Mouse (Mus musculus) neural tube, embryonic 12.5 days (tissue): ENCODE results near the gene Gm29427. TPM values are rescaled to one million over a fixed set of nuclear protein-coding genes. Genes with fewer than 3 reads are reported as not detected.
"Not testable (repeated sequence)": the region's sequence is repeated elsewhere in the genome, so short reads cannot be mapped to it uniquely, and the experiment has no call there.

ENCODE experiments used
- ATAC-seq: fragments of 200-750 bp; cut with Nextera tagmentation; 2 replicates; pipeline ENCODE4 v1.8.0; 2017; ENCODE audit warnings: low read depth, mild to moderate bottlenecking, moderate TSS enrichment, moderate library complexity; ENCODE audit not compliant: low FRiP score
- H3K27ac ChIP-seq: fragments of 300-500 bp; sonication (generic); 2 replicates; pipeline ENCODE4 v1.5.1; 2016
- H3K27me3 ChIP-seq: fragments of 300-500 bp; sonication (generic); replicated peaks from 2 replicates; pipeline ENCODE4 v1.6.1; 2016; ENCODE audit warnings: mild to moderate bottlenecking
- H3K36me3 ChIP-seq: fragments of 300-500 bp; sonication (generic); 2 replicates; pipeline ENCODE4 v1.6.1; 2016; ENCODE audit warnings: mild to moderate bottlenecking
- H3K4me1 ChIP-seq: fragments of 300-500 bp; sonication (generic); 2 replicates; pipeline ENCODE4 v1.6.1; 2016
- H3K4me2 ChIP-seq: fragments of 300-500 bp; sonication (generic); replicated peaks from 2 replicates; pipeline ENCODE4 v1.6.1; 2016; ENCODE audit warnings: mild to moderate bottlenecking
- H3K4me3 ChIP-seq: fragments of 300-500 bp; sonication (generic); 2 replicates; pipeline ENCODE4 v1.5.1; 2016
- H3K9ac ChIP-seq: fragments of 300-500 bp; sonication (generic); 2 replicates; pipeline ENCODE4 v1.6.1; 2016; ENCODE audit warnings: mild to moderate bottlenecking
- H3K9me3 ChIP-seq: fragments of 300-500 bp; sonication (generic); 2 replicates; pipeline ENCODE4 v1.6.1; 2016; ENCODE audit warnings: mild to moderate bottlenecking
- WGBS: fragments of 180-500 bp; shearing (Covaris S2); methylation state at CpG from one replicate; pipeline ENCODE4 v1.1.7; 2016; 5-methylcytosine and 5-hydroxymethylcytosine counted together
- polyA plus RNA-seq: library from polyadenylated mRNA; unstranded; fragments of >200 nt; fragmentation: Nextera tagmentation; extraction: Ambion mirVana; gene quantifications from 2 replicates; pipeline ENCODE4 v1.2.1, GENCODE M21; 2016

The Gm29427 gene
- polyA plus RNA-seq, 1 experiment from 2014 or later = not detected

DNA sequence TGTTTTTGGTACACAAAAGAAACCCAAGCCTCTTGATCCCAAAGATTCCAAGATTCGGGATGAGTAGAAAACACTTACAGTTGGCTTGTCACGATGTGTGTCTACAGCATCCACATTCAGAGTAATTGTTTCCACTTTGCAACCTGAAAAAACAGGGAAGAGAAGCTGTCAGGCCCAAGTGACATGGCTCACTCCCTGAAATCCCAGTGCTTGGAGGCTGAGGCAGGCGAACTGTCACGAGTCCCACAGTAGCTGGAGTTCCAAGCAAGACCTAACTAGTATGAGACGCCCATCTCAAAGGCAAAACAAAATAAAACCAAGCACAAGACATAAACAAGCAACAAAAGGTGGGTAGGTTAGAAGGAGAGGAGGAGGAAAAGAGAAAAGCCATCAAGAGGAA lies 17.0 kb downstream of the Gm29427 start:
- ATAC-seq = no peak
- H3K4me1 ChIP-seq = no peaks in the 10 kb centered on the region
- no peak overlapping the region for H3K9ac ChIP-seq
- no peak overlapping the region for H3K4me3 ChIP-seq
- H3K27me3 ChIP-seq = no peaks in the 10 kb centered on the region
- peaks cover 57% of the 10 kb centered on the region for H3K36me3 ChIP-seq
- H3K27ac ChIP-seq = no peak overlapping the region
- no peak overlapping the region for H3K4me2 ChIP-seq
- H3K9me3 ChIP-seq = no peaks in the 10 kb centered on the region
- WGBS = 91% methylated on average over 5 of the region's 5 CpGs

DNA sequence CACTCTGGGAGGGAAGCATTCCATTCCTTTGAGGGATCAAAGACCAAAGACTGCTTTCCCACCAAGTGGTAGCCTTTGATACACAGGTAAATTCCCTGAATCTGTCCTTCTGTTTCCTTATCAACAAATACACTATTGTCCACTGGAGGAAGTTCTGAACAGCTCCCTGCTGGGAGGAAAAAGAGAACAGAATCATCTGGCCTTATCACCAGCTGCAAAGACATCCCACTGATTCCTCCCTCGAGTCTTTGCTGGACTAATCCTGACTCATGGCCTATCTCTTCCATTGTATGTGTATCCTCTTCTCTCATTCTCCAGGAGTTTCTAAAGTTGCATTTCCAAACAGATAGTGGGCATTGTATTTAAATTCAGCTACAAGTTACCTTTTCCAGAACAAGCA lies 31.7 kb downstream of the Gm29427 start:
- Histone ChIP-seq H3K4me2 (no peak overlapping the region), H3K27me3 (no peaks in the 10 kb centered on the region), H3K27ac (no peak overlapping the region), H3K4me1 (no peaks in the 10 kb centered on the region), H3K4me3 (no peak overlapping the region), H3K36me3 (no peaks in the 10 kb centered on the region), H3K9me3 (no peaks in the 10 kb centered on the region), H3K9ac (no peak overlapping the region)
- 71% methylated on average over 1 of the region's 1 CpGs for WGBS
- ATAC-seq = no peak

DNA sequence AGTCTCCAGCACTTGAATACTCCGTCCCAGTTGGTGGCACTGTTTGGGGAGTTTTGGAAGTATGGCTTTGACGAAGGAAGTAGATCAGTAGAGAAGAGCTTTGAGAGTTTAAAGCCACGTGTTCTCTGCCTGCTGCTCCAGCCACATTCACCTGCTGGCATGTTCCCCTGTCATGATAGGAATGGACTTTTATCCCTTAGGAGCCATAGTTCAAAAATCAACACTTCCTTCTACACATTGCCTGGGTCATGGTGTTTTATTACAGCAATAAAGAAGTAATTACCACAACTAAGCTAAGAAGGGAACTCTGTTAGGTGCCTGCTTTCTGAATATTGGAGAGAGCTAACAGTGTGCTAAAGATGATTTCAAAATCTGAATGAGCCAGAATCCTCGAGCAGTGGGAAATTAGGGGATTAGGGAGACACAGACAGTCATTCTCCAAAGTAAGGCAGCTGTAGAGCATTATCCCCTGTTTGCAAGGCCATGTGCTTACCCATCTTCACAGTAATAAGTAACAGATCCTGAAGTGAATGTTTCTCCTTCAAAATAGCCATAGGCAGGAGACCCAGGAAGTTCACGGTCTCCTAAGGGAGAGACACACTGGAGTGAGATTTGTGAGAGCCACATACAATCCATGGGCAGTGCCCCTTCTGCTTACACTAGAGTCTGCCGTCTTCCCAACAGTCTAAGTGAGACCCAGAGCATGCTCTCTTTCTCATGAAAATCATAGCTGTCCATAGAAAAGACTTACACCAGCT lies 33.8 kb downstream of the Gm29427 start:
- Histone ChIP-seq H3K4me3 (no peak overlapping the region), H3K9me3 (no peaks in the 10 kb centered on the region), H3K36me3 (no peaks in the 10 kb centered on the region), H3K4me2 (no peak overlapping the region), H3K9ac (no peak overlapping the region), H3K27me3 (no peaks in the 10 kb centered on the region), H3K27ac (no peak overlapping the region), H3K4me1 (no peaks in the 10 kb centered on the region)
- WGBS = 60% methylated on average over 6 of the region's 6 CpGs
- ATAC-seq = no peak

DNA sequence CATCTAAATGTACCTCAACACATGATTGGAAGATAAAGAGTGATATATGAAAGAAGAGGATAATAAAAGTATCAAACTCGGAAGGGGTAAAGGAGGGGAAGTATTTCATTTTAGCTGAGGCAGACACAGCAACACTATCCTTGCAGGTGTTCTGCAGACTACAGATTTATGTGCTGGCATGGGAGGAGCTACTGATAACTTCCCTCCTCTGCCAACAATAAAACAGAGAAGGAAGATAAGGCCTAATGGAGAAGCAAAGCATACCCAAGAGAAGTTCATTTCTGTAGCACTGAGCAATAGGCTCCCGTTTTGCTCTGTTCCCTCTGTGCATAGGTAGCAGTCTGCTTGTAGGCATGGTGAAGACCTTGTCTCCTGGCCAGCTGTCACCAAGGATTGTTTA lies 34.5 kb downstream of the Gm29427 start:
- whole genome bisulfite sequencing = 89% methylated on average over 2 of the region's 2 CpGs
- H3K27me3 ChIP-seq = no peaks in the 10 kb centered on the region
- H3K4me2 ChIP-seq = no peak overlapping the region
- H3K4me3 ChIP-seq = no peak overlapping the region
- no peak for ATAC-seq
- no peak overlapping the region for H3K9ac ChIP-seq
- H3K9me3 ChIP-seq = no peaks in the 10 kb centered on the region
- no peaks in the 10 kb centered on the region for H3K36me3 ChIP-seq
- no peaks in the 10 kb centered on the region for H3K4me1 ChIP-seq
- no peak overlapping the region for H3K27ac ChIP-seq

DNA sequence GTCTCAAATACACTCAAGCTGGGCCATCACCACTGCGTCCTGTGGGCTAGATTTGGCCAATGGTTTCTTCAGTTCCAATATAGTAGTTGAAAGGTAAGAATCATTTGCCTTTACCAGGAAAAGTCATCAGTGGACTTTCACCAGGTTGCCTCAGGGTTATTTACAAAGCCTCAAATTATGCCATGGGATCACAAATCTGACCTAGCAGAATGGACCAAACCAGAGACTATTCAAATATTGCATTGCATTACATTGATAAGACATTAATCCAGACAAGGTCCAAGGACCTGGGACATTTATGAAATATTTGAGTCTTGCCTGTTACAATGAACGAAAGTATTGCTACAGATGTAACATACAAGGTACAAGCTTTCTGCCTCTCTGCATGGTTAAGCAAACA lies 37.0 kb downstream of the Gm29427 start:
- Histone ChIP-seq H3K9ac (no peak overlapping the region), H3K36me3 (no peaks in the 10 kb centered on the region), H3K27me3 (no peaks in the 10 kb centered on the region), H3K4me2 (no peak overlapping the region), H3K4me3 (no peak overlapping the region), H3K9me3 (no peaks in the 10 kb centered on the region), H3K27ac (no peak overlapping the region), H3K4me1 (no peaks in the 10 kb centered on the region)
- no peak for ATAC-seq
- WGBS = 82% methylated on average over 2 of the region's 2 CpGs

DNA sequence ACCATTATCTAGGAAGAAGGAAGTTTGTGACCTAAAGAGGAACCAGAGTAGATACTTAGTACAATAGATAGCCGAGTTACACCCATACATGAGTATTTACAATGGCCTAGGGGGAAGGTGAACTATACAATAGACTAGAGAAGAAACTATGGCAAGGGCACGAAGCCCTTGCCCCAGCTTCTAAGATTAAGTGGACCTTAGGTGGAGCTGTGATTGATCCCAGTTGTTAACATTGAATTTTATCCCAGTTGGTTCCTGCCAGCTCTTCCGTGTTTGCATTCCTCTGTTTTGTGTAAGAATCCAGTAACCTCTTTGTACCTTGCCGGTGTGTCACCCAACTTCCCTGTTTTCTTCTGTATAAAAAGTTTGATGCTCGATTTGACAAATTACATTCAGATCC lies 52.0 kb downstream of the Gm29427 start:
- 90% methylated on average over 5 of the region's 5 CpGs for WGBS

DNA sequence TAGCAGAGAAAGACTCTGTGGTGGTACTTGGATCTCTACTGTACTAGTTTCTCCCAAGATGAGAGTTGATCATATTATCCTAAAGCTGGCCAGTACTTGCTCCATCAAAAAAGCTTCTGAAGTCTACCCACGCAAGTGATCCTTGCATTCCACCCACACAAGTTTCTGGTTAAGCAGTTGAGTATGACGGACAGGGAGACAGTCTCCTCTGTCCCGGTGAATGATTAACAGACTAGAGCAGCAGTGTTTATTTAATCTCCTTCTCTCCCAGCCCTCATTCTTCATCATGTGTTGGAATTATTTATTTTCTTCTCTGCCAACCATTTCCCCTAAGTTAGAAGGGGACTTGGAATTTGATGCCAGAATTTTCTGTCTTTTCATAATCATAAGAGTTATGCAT lies 54.1 kb downstream of the Gm29427 start, which contains the start of gene C4bp:
Gene C4bp (minus strand): TSS at position 179 of the 400 bp plus-strand sequence.
- H3K4me3 ChIP-seq = no peak within 1 kb of the TSS
- H3K4me2 ChIP-seq = no peak within 1 kb of the TSS
- no peaks in the 10 kb centered on the region for H3K4me1 ChIP-seq
- WGBS = 87% methylated on average over 3 of the region's 3 CpGs
- ATAC-seq = no peak
- no peak within 1 kb of the TSS for H3K9ac ChIP-seq
- H3K27ac ChIP-seq = no peak within 1 kb of the TSS
- H3K36me3 ChIP-seq = no peaks in the 10 kb centered on the region
- no peaks in the 10 kb centered on the region for H3K9me3 ChIP-seq
- no peaks in the 10 kb centered on the region for H3K27me3 ChIP-seq

More for the DNA sequence above, 52.0 kb downstream of the Gm29427 start:
- not testable (repeated sequence) for H3K9ac ChIP-seq, H3K9me3 ChIP-seq, ATAC-seq, H3K27ac ChIP-seq, H3K27me3 ChIP-seq, H3K4me1 ChIP-seq, H3K4me3 ChIP-seq, H3K36me3 ChIP-seq, H3K4me2 ChIP-seq

DNA sequence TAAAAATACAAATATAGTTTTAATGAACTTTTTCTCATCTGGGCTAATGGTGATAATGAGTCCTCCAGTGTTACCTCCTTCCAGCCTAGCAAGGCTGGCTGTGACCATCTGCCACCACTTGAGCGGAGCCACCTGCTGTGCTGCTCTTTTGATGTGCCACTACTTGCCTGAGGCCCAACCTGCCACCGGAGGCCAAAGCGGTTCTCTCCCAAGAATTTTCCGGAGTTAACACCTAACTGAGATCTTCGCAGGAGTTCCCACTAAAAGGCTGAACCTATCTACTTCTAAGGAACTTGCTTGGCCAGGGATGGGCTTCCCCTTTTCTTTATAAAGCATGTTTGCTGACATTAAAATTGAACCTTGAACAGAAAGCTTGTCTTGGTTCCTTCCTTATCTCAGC lies 56.0 kb downstream of the Gm29427 start:
- H3K9me3 ChIP-seq, H3K36me3 ChIP-seq, H3K4me1 ChIP-seq, H3K4me3 ChIP-seq, H3K27ac ChIP-seq, ATAC-seq, H3K9ac ChIP-seq, H3K27me3 ChIP-seq, H3K4me2 ChIP-seq: not testable (repeated sequence)
- WGBS = 32% methylated on average over 5 of the region's 5 CpGs

DNA sequence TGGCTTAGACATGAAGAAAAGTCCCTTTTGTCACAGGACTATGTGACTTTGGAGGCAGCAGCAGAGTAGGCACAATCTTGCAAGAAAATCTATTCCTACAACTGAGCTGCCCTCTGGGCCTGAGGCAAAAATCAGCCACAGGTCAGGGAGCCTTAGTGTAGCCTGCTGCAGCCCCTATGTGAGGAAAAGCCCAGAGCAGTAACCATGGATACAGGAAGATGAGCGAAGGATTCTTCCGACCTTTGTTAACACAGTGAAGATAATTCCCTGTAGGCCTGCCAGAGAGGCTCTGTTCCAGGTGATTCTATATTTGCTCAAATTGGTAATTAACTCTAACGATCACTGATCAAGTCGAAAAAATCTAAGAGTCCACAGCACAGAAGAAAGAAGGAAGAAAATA lies 71.5 kb downstream of the Gm29427 start:
- H3K4me1 ChIP-seq = no peaks in the 10 kb centered on the region
- H3K9me3 ChIP-seq = no peaks in the 10 kb centered on the region
- H3K4me3 ChIP-seq = no peak overlapping the region
- no peak overlapping the region for H3K9ac ChIP-seq
- ATAC-seq = no peak
- WGBS = 74% methylated on average over 4 of the region's 4 CpGs
- no peak overlapping the region for H3K4me2 ChIP-seq
- no peak overlapping the region for H3K27ac ChIP-seq
- H3K27me3 ChIP-seq = no peaks in the 10 kb centered on the region
- H3K36me3 ChIP-seq = no peaks in the 10 kb centered on the region

DNA sequence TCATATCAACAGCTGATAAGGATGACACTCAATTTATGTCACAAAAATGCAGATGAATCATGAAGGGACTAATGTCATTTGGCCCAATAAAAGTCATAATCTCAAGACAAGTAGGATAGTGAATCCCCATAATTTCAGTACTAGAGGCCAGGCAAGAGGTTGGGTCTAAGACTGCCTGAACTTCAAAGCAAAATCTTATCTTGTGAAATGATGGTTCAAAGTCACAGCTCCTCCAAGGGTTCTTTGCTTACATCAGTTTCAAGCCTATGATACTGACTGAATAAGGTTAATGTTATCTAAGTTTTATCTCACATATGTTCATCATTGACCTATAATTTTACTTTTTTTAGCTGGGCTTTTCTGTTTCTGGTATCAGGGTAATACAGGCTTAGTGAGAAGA lies 74.6 kb downstream of the Gm29427 start:
- no peaks in the 10 kb centered on the region for H3K9me3 ChIP-seq
- no peak for ATAC-seq
- no peaks in the 10 kb centered on the region for H3K36me3 ChIP-seq
- no peak overlapping the region for H3K4me3 ChIP-seq
- no peaks in the 10 kb centered on the region for H3K4me1 ChIP-seq
- H3K27me3 ChIP-seq = no peaks in the 10 kb centered on the region
- no peak overlapping the region for H3K4me2 ChIP-seq
- H3K27ac ChIP-seq = no peak overlapping the region
- no peak overlapping the region for H3K9ac ChIP-seq

DNA sequence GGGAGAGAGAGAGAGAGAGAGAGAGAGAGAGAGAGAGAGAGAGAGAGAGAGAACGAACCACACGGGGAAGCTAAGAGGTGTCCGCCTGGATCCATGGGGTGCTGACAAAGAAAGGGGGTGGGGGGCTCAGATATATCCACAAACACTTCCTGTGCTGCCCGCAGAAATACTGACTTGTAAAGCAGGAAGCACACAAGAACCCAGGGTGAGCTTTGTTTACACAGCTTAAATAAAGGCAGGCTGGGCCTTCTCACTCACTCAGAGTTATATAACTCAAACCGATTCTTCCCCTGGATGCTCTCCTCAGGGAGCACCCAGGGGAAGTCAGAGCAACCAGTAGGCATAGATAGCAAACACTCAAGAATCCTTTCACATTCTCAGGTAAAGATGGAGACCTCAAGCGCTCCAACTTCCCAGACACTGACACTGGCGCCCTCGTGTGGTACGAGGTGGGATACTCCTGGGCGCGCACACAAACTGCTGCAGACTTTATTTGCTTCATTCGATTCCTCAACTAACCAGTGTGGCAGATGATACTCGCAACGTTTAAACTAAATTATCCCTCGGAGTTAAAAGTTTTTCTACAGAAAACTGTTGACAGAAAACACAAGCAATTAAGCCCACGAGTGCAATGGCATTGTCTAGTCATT lies 81.7 kb downstream of the Gm29427 start:
- Histone ChIP-seq H3K9me3 (no peaks in the 10 kb centered on the region), H3K27ac (no peak overlapping the region), H3K4me1 (no peaks in the 10 kb centered on the region), H3K27me3 (no peaks in the 10 kb centered on the region), H3K9ac (no peak overlapping the region), H3K4me3 (no peak overlapping the region), H3K4me2 (no peak overlapping the region), H3K36me3 (no peaks in the 10 kb centered on the region)
- 35% methylated on average over 16 of the region's 16 CpGs for WGBS
- no peak; the same call in 1 of the 2 replicates for ATAC-seq

DNA sequence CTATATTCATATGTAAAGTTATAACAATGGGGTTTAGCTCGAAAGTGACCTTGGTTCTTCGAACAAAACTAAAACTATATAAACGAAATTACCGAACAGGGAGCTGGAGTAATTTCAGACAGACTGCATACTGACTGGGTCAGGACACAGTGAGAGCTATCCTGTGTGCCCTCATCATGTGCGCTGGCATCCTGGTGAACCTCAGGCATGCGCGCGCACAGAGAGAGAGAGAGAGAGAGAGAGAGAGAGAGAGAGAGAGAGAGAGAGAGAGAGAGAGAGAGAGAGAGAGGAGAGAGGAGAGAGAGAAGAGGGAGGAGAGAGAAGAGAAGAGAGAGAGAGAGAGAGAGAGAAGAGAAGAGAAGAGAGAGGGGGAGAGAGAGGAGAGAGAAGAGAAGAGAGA lies 82.3 kb downstream of the Gm29427 start:
- ATAC-seq = no peak
- Histone ChIP-seq H3K4me3 (no peak overlapping the region), H3K27me3 (no peaks in the 10 kb centered on the region), H3K36me3 (no peaks in the 10 kb centered on the region), H3K9ac (no peak overlapping the region), H3K27ac (no peak overlapping the region), H3K9me3 (no peaks in the 10 kb centered on the region), H3K4me1 (no peaks in the 10 kb centered on the region), H3K4me2 (no peak overlapping the region)
- WGBS = 92% methylated on average over 8 of the region's 8 CpGs

DNA sequence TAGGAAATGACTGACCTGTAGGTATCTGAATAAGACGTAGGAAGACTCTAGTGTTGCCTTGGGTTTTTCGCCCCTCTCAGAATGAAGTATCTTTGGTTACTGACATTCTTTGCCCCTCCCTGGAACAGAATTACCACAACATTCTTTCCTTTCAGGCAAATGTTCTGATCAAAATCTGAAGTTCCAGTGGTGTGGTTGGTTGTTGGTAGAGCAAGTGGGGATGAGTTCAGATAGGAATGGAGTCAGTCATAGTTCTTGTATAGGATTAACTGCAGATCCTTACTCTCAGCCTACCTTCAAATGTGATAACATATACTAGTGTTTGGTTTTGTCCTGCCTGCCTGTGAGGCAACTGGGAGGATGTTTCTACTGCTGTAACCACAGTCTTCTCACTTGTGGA lies 86.1 kb downstream of the Gm29427 start, which contains the start of gene Zp3r:
Gene Zp3r (minus strand): TSS at position 101 of the 400 bp plus-strand sequence.
- Histone ChIP-seq H3K4me1 (no peaks in the 10 kb centered on the region), H3K36me3 (no peaks in the 10 kb centered on the region), H3K9ac (no peak within 1 kb of the TSS), H3K4me2 (no peak within 1 kb of the TSS), H3K4me3 (no peak within 1 kb of the TSS), H3K27ac (no peak within 1 kb of the TSS), H3K9me3 (no peaks in the 10 kb centered on the region), H3K27me3 (no peaks in the 10 kb centered on the region)
- ATAC-seq = no peak
- 93% methylated on average over 2 of the region's 2 CpGs for WGBS
